ENCODE assay signal across 10 mouse cellular contexts in the genomic region with DNA sequence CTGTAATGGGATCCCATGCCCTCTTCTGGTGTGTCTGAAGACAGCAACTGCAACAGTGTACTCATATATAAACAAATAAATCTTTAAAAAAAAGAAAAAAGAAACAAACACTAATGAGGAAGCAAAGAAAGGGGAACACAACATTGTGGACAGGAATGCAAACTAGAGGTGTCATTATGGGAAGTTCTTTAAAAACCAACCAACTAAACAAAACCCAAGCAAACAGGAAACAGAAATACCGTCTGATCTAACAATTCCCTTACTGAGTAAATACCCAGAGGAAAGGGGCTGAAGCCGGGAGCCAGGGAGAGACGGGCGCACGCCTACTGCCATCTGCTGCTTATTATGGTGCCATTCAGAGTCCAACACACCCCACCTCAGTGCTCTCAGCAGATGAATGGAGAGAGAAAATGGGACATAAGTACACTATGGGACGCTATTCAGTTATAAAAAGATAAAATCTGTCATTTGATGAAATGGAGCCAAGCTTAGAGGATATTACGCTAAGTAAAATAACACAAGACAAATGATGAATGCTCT. TPM values are rescaled to one million over a fixed set of nuclear protein-coding genes. Genes with fewer than 3 reads are reported as not detected.
DNase-seq lines count a peak whose midpoint lies in the region; ATAC-seq lines count a peak whose summit lies in the region.
"Had no signal": no experiment of that assay in that cellular context is flagged by ENCODE, and none has a peak within 500 bp of the region (broad histone marks: within the 10 kb centered on the region; RNA-seq: fewer than 3 reads in every experiment).

No protein-coding gene starts in this region.

- no peak overlapping the region for H3K9ac ChIP-seq in forebrain, embryonic 13.5 days
- H3K9ac ChIP-seq in forebrain, embryonic 12.5 days = no peak overlapping the region
- H3K9ac ChIP-seq in embryonic facial prominence, embryonic 15.5 days = no peak overlapping the region
- H3K9ac ChIP-seq: neural tube, embryonic 12.5 days had no signal

- no peak overlapping the region for H3K4me3 ChIP-seq in forebrain, embryonic 13.5 days
- no peak overlapping the region for H3K4me3 ChIP-seq in forebrain, embryonic 12.5 days (replicated peaks)
- no peak overlapping the region for H3K4me3 ChIP-seq in embryonic facial prominence, embryonic 15.5 days (replicated peaks)
- H3K4me3 ChIP-seq: neural tube, embryonic 12.5 days had no signal

- WGBS in forebrain, embryonic 13.5 days = 77% methylated on average over 7 of the region's 7 CpGs
- 84% methylated on average over 7 of the region's 7 CpGs for WGBS in forebrain, embryonic 12.5 days
- 40% methylated on average over 7 of the region's 7 CpGs for WGBS in embryonic facial prominence, embryonic 15.5 days

- H3K27ac ChIP-seq in forebrain, embryonic 13.5 days = 0 out of 2 replicates have a peak overlapping the region, but pooled peaks have one; percentile 11
- H3K27ac ChIP-seq in forebrain, embryonic 12.5 days = no peak overlapping the region
- H3K27ac ChIP-seq in embryonic facial prominence, embryonic 15.5 days (replicated peaks) = 0 out of 2 replicates have a peak overlapping the region, but pooled peaks have one; percentile 5
- H3K27ac ChIP-seq: neural tube, embryonic 12.5 days had no signal

- no peak overlapping the region for H3K4me2 ChIP-seq in forebrain, embryonic 13.5 days
- no peak overlapping the region for H3K4me2 ChIP-seq in forebrain, embryonic 12.5 days
- H3K4me2 ChIP-seq in embryonic facial prominence, embryonic 15.5 days (replicated peaks) = no peak overlapping the region
- H3K4me2 ChIP-seq: neural tube, embryonic 12.5 days had no signal

- peaks cover 62% of the 10 kb centered on the region for H3K36me3 ChIP-seq in forebrain, embryonic 13.5 days (ENCODE audit: poor library complexity, severe bottlenecking)
- H3K36me3 ChIP-seq in forebrain, embryonic 12.5 days (replicated peaks) = peaks cover 62% of the 10 kb centered on the region
- peaks cover 44% of the 10 kb centered on the region for H3K36me3 ChIP-seq in embryonic facial prominence, embryonic 15.5 days

- peaks cover 15% of the 10 kb centered on the region for H3K4me1 ChIP-seq in forebrain, embryonic 13.5 days
- H3K4me1 ChIP-seq in forebrain, embryonic 12.5 days = peaks cover 13% of the 10 kb centered on the region
- H3K4me1 ChIP-seq in embryonic facial prominence, embryonic 15.5 days = peaks cover 14% of the 10 kb centered on the region

- DNase-seq in B cell, adult 2 months = peak; percentile 29 to 35
- no peak for DNase-seq in kidney, adult 11 months
- DNase-seq in yolk sac, embryonic 10.5 days (ENCODE audit: low spot score) = no peak
- no peak for DNase-seq in spleen, postnatal 4 days (ENCODE audit: low spot score in 2 of 2)
- DNase-seq: kidney, adult 2 months had no signal

- no peaks in the 10 kb centered on the region for H3K9me3 ChIP-seq in forebrain, embryonic 13.5 days (replicated peaks)
- no peaks in the 10 kb centered on the region for H3K9me3 ChIP-seq in forebrain, embryonic 12.5 days
- H3K9me3 ChIP-seq in embryonic facial prominence, embryonic 15.5 days (replicated peaks) = no peaks in the 10 kb centered on the region
- H3K9me3 ChIP-seq: neural tube, embryonic 12.5 days had no signal

- ATAC-seq in forebrain, embryonic 13.5 days = no peak
- no peak for ATAC-seq in forebrain, embryonic 12.5 days (ENCODE audit: low FRiP score)
- no peak for ATAC-seq in embryonic facial prominence, embryonic 15.5 days (ENCODE audit: insufficient number of reproducible peaks, low FRiP score, low TSS enrichment, low read depth)
- peak; percentile 77 for ATAC-seq in megakaryocyte, adult 5-6 weeks (ENCODE audit: poor library complexity, severe bottlenecking)

- H3K27me3 ChIP-seq in forebrain, embryonic 13.5 days = no peaks in the 10 kb centered on the region
- H3K27me3 ChIP-seq in forebrain, embryonic 12.5 days = no peaks in the 10 kb centered on the region
- no peaks in the 10 kb centered on the region for H3K27me3 ChIP-seq in embryonic facial prominence, embryonic 15.5 days
- H3K27me3 ChIP-seq: neural tube, embryonic 12.5 days had no signal

RNA-seq across cellular contexts. Expression of a gene that starts 5.5 kb away (rescaled TPM):
- 50.9 and 53.6 TPM in 2 replicates for polyA plus RNA-seq in forebrain, embryonic 13.5 days (2015; fragmentation: Nextera tagmentation; extraction: Ambion mirVana)
- 60.2 and 64.6 TPM in 2 replicates for polyA plus RNA-seq in forebrain, embryonic 12.5 days (2016; fragmentation: Nextera tagmentation; extraction: Ambion mirVana)
- polyA plus RNA-seq in embryonic facial prominence, embryonic 15.5 days (2015; fragmentation: Nextera tagmentation; extraction: Ambion mirVana) = 52.7 and 56.7 TPM in 2 replicates
- total RNA-seq in megakaryocyte, adult 5-6 weeks (2015) = 14.9 and 18.5 TPM in 2 replicates
- 20.6 and 26.2 TPM in 2 replicates for total RNA-seq in megakaryocyte, adult 5-6 weeks (2017)

RNA-seq across cellular contexts. Expression of a gene that starts 9.2 kb away (rescaled TPM):
- polyA plus RNA-seq in forebrain, embryonic 13.5 days (2015; fragmentation: Nextera tagmentation; extraction: Ambion mirVana) = 163 and 173 TPM in 2 replicates
- 153 and 161 TPM in 2 replicates for polyA plus RNA-seq in forebrain, embryonic 12.5 days (2016; fragmentation: Nextera tagmentation; extraction: Ambion mirVana)
- polyA plus RNA-seq in embryonic facial prominence, embryonic 15.5 days (2015; fragmentation: Nextera tagmentation; extraction: Ambion mirVana) = 119 and 126 TPM in 2 replicates
- total RNA-seq in megakaryocyte, adult 5-6 weeks (2015) = 49.7 and 51.4 TPM in 2 replicates
- total RNA-seq in megakaryocyte, adult 5-6 weeks (2017) = 21.4 and 25.3 TPM in 2 replicates

RNA-seq across cellular contexts. Expression of a gene that starts 18.1 kb away (rescaled TPM):
- 28.7 and 33.6 TPM in 2 replicates for polyA plus RNA-seq in forebrain, embryonic 13.5 days (2015; fragmentation: Nextera tagmentation; extraction: Ambion mirVana)
- 28.3 and 30.9 TPM in 2 replicates for polyA plus RNA-seq in forebrain, embryonic 12.5 days (2016; fragmentation: Nextera tagmentation; extraction: Ambion mirVana)
- 44.7 and 48.0 TPM in 2 replicates for polyA plus RNA-seq in embryonic facial prominence, embryonic 15.5 days (2015; fragmentation: Nextera tagmentation; extraction: Ambion mirVana)
- total RNA-seq in megakaryocyte, adult 5-6 weeks (2015) = 6.4 and 7.6 TPM in 2 replicates
- total RNA-seq in megakaryocyte, adult 5-6 weeks (2017) = 10.0 and 11.6 TPM in 2 replicates

RNA-seq across cellular contexts. Expression of a gene that starts 35.3 kb away (rescaled TPM):
- 56.2 and 57.1 TPM in 2 replicates for polyA plus RNA-seq in forebrain, embryonic 13.5 days (2015; fragmentation: Nextera tagmentation; extraction: Ambion mirVana)
- 52.3 and 55.8 TPM in 2 replicates for polyA plus RNA-seq in forebrain, embryonic 12.5 days (2016; fragmentation: Nextera tagmentation; extraction: Ambion mirVana)
- 78.2 and 79.8 TPM in 2 replicates for polyA plus RNA-seq in embryonic facial prominence, embryonic 15.5 days (2015; fragmentation: Nextera tagmentation; extraction: Ambion mirVana)
- total RNA-seq in megakaryocyte, adult 5-6 weeks (2015) = 60.7 and 76.8 TPM in 2 replicates
- total RNA-seq in megakaryocyte, adult 5-6 weeks (2017) = 54.9 and 60.4 TPM in 2 replicates

RNA-seq across cellular contexts. Expression of a gene that starts 40.0 kb away (rescaled TPM):
- polyA plus RNA-seq in forebrain, embryonic 13.5 days (2015; fragmentation: Nextera tagmentation; extraction: Ambion mirVana) = 29.1 and 30.9 TPM in 2 replicates
- polyA plus RNA-seq in forebrain, embryonic 12.5 days (2016; fragmentation: Nextera tagmentation; extraction: Ambion mirVana) = 34.2 and 37.6 TPM in 2 replicates
- 43.0 and 44.8 TPM in 2 replicates for polyA plus RNA-seq in embryonic facial prominence, embryonic 15.5 days (2015; fragmentation: Nextera tagmentation; extraction: Ambion mirVana)
- total RNA-seq in megakaryocyte, adult 5-6 weeks (2015) = 61.0 and 62.7 TPM in 2 replicates
- total RNA-seq in megakaryocyte, adult 5-6 weeks (2017) = 63.0 and 68.6 TPM in 2 replicates

Comparison
In these comparisons a context has a peak if more than half of its experiments do, and no peak if none do; other contexts are left out.
1. DNase-seq: peak in B cell, adult 2 months (2 of 2); none in kidney, adult 11 months (single experiment), yolk sac, embryonic 10.5 days (single experiment) and spleen, postnatal 4 days (0 of 2).